Mouse (Mus musculus): Measurements from ENCODE around the gene Cmip. TPM values are rescaled to one million over a fixed set of nuclear protein-coding genes. Genes with fewer than 3 reads are reported as not detected.
"Not testable (repeated sequence)": the region's sequence is repeated elsewhere in the genome, so short reads cannot be mapped to it uniquely, and the experiment has no call there.

The Cmip gene
- polyA plus RNA-seq, 1 experiment from 2014 or later = 31.8 TPM

- Histone ChIP-seq H3K36me3 (peaks cover 21% of the 10 kb centered on the region), H3K4me2 (no peak overlapping the region), H3K27me3 (replicated peaks) (no peaks in the 10 kb centered on the region), H3K27ac (no peak overlapping the region), H3K4me1 (peaks cover 3% of the 10 kb centered on the region; the same call in 1 of the 2 replicates), H3K4me3 (replicated peaks) (no peak overlapping the region), H3K9ac (no peak overlapping the region), H3K9me3 (no peaks in the 10 kb centered on the region)
- ATAC-seq (ENCODE audit: insufficient read depth, low FRiP score, low read depth) = no peak
- 85% methylated on average over 17 of the region's 17 CpGs for WGBS
These were observed 164.1 kb downstream of the Cmip start for GRCm38 (mm10) chr8:117420841-117421534.

DNA sequence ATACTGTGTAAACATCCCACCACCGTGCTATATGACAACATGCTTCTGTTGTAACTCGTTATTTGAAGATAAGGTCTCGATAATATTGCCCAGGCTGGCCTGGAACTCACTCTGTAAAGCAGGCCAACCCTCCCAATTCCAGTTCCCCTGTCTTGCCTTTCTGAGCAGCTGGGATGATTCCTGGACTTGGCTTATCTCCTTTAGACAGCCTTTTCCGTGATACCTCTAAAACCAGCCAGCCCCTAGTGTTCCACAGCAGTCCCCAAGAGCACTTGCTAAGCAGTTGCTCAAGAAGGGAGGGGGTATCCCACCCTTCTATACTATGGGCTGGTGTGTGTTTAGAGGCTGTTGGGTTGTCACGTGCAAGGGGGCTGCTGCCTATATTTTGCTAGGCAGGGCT is 165.0 kb downstream of the Cmip start:
- H3K4me3 ChIP-seq (replicated peaks) = no peak overlapping the region
- 53% methylated on average over 5 of the region's 5 CpGs for WGBS
- H3K4me1 ChIP-seq = peaks cover 3% of the 10 kb centered on the region; the same call in 1 of the 2 replicates
- H3K27me3 ChIP-seq (replicated peaks) = no peaks in the 10 kb centered on the region
- H3K9me3 ChIP-seq = no peaks in the 10 kb centered on the region
- H3K9ac ChIP-seq = no peak overlapping the region
- no peak overlapping the region for H3K4me2 ChIP-seq
- no peak overlapping the region for H3K27ac ChIP-seq
- ATAC-seq (ENCODE audit: insufficient read depth, low FRiP score, low read depth) = no peak
- H3K36me3 ChIP-seq = peaks cover 24% of the 10 kb centered on the region

DNA sequence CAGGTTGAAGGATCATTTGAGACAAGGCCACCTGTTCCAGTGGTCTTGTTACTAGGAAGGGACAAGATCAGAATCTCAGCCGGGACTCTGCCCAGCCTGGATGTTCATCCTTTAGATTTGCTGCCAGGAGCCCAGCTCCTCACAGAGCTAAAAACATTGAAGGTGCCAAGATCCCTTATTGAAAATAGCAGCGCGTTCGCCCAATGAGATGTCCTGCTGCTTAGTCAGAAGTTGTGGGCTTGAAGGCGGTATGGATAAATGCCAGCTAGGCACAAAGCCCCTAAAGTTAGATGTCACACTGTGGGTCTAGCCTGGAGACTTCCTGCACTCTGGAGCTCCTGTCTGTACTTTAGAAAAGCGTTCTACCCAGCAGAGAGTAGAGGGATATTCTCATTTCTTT is 165.5 kb downstream of the Cmip start:
- no peak overlapping the region for H3K27ac ChIP-seq
- peaks cover 3% of the 10 kb centered on the region; the same call in 1 of the 2 replicates for H3K4me1 ChIP-seq
- no peaks in the 10 kb centered on the region for H3K9me3 ChIP-seq
- H3K9ac ChIP-seq = no peak overlapping the region
- H3K27me3 ChIP-seq (replicated peaks) = no peaks in the 10 kb centered on the region
- no peak for ATAC-seq (ENCODE audit: insufficient read depth, low FRiP score, low read depth)
- H3K4me2 ChIP-seq = no peak overlapping the region
- WGBS = 89% methylated on average over 6 of the region's 6 CpGs
- peaks cover 27% of the 10 kb centered on the region for H3K36me3 ChIP-seq
- H3K4me3 ChIP-seq (replicated peaks) = no peak overlapping the region

- Histone ChIP-seq H3K4me1 (peaks cover 3% of the 10 kb centered on the region; the same call in 1 of the 2 replicates), H3K9me3 (no peaks in the 10 kb centered on the region), H3K27me3 (replicated peaks) (no peaks in the 10 kb centered on the region), H3K4me3 (replicated peaks) (no peak overlapping the region), H3K9ac (no peak overlapping the region), H3K4me2 (no peak overlapping the region), H3K27ac (no peak overlapping the region), H3K36me3 (peaks cover 29% of the 10 kb centered on the region)
- WGBS = 70% methylated on average over 4 of the region's 4 CpGs
- ATAC-seq (ENCODE audit: insufficient read depth, low FRiP score, low read depth) = no peak
These were observed 166.2 kb downstream of the Cmip start for GRCm38 (mm10) chr8:117423029-117423428.

DNA sequence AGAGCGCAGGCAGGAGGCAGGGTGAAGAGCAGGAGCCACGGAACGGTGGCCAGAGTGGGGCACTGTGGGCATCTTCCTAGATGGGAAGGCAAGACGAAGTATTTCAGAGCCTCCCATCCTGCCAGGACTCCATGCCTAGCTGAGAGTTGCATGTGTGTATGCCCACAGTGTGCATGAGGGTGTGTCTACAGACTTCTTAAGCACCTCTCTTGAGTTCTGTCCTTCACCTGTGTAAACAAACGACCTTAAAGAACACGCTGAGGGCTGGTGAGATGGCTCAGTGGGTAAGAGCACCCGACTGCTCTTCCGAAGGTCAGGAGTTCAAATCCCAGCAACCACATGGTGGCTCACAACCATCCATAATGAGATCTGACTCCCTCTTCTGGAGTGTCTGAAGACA is 171.0 kb downstream of the Cmip start:
- not testable (repeated sequence) for H3K27me3 ChIP-seq (replicated peaks); H3K27ac ChIP-seq; H3K9ac ChIP-seq; H3K9me3 ChIP-seq; H3K4me2 ChIP-seq; ATAC-seq (ENCODE audit: insufficient read depth, low FRiP score, low read depth); H3K4me3 ChIP-seq (replicated peaks); H3K4me1 ChIP-seq
- 82% methylated on average over 8 of the region's 8 CpGs for WGBS
- H3K36me3 ChIP-seq = peaks cover 45% of the 10 kb centered on the region

DNA sequence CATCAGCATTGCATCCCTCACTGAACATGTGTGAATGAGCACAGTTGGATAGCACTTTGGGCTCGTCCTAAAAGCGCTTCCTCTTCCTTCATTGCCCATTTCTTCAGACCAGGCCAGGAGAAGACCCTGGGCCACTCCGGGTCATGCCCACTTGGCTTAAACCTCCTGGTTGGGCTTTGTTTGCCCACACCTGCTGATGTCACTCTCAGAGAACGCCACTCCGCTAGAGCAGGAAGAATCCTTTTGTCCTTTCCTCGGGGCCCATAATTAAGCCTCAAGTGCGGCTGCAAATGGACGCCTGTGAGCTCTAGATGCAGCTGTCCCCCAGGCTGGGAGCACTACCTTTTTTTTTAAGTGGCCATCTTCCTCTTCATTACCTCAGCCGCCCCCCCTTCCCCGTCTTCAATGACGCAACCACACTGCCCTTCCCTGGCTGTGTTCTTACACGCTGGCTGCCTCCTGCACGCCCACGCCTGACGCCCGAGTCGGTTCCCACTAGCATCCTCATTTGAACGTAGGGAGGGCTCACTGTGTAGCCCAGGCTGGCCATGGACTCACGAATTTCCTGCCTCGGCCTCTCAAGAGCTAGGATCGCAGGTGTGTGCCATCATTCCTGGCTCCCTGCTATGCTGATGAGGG is 171.8 kb downstream of the Cmip start:
- 86% methylated on average over 21 of the region's 21 CpGs for WGBS
- no peak overlapping the region for H3K4me2 ChIP-seq
- no peaks in the 10 kb centered on the region for H3K4me1 ChIP-seq
- no peaks in the 10 kb centered on the region for H3K9me3 ChIP-seq
- no peak overlapping the region for H3K9ac ChIP-seq
- H3K27ac ChIP-seq = no peak overlapping the region
- H3K4me3 ChIP-seq (replicated peaks) = no peak overlapping the region
- peaks cover 40% of the 10 kb centered on the region for H3K36me3 ChIP-seq
- no peaks in the 10 kb centered on the region for H3K27me3 ChIP-seq (replicated peaks)
- no peak for ATAC-seq (ENCODE audit: insufficient read depth, low FRiP score, low read depth)

- Histone ChIP-seq H3K27me3 (replicated peaks) (no peaks in the 10 kb centered on the region), H3K9ac (no peak overlapping the region), H3K4me3 (replicated peaks) (no peak overlapping the region), H3K36me3 (peaks cover 38% of the 10 kb centered on the region), H3K4me2 (no peak overlapping the region), H3K27ac (no peak overlapping the region), H3K9me3 (no peaks in the 10 kb centered on the region), H3K4me1 (no peaks in the 10 kb centered on the region)
- ATAC-seq (ENCODE audit: insufficient read depth, low FRiP score, low read depth) = no peak
- WGBS = 85% methylated on average over 4 of the region's 4 CpGs
These were observed 173.8 kb downstream of the Cmip start for GRCm38 (mm10) chr8:117430624-117431023.

- H3K9ac ChIP-seq = no peak overlapping the region
- no peak overlapping the region for H3K4me3 ChIP-seq (replicated peaks)
- H3K27ac ChIP-seq = no peak overlapping the region
- ATAC-seq (ENCODE audit: insufficient read depth, low FRiP score, low read depth) = no peak
- H3K4me1 ChIP-seq = no peaks in the 10 kb centered on the region
- WGBS = 77% methylated on average over 3 of the region's 3 CpGs
- H3K9me3 ChIP-seq = no peaks in the 10 kb centered on the region
- peaks cover 42% of the 10 kb centered on the region for H3K36me3 ChIP-seq
- H3K27me3 ChIP-seq (replicated peaks) = no peaks in the 10 kb centered on the region
- no peak overlapping the region for H3K4me2 ChIP-seq
These were observed 174.7 kb downstream of the Cmip start for GRCm38 (mm10) chr8:117431554-117431953.

GRCm38 (mm10) chr8:117432111-117432510 is 175.2 kb downstream of the Cmip start:
- ATAC-seq (ENCODE audit: insufficient read depth, low FRiP score, low read depth) = no peak
- H3K27me3 ChIP-seq (replicated peaks) = no peaks in the 10 kb centered on the region
- no peak overlapping the region for H3K27ac ChIP-seq
- WGBS = 80% methylated on average over 8 of the region's 8 CpGs
- no peak overlapping the region for H3K4me3 ChIP-seq (replicated peaks)
- H3K4me1 ChIP-seq = no peaks in the 10 kb centered on the region
- H3K36me3 ChIP-seq = peaks cover 47% of the 10 kb centered on the region
- H3K9me3 ChIP-seq = no peaks in the 10 kb centered on the region
- H3K9ac ChIP-seq = no peak overlapping the region
- H3K4me2 ChIP-seq = no peak overlapping the region

GRCm38 (mm10) chr8:117433968-117434367 is 177.1 kb downstream of the Cmip start:
- no peak overlapping the region for H3K9ac ChIP-seq
- H3K36me3 ChIP-seq = peaks cover 39% of the 10 kb centered on the region
- H3K4me3 ChIP-seq (replicated peaks) = no peak overlapping the region
- H3K9me3 ChIP-seq = no peaks in the 10 kb centered on the region
- H3K4me2 ChIP-seq = no peak overlapping the region
- no peak overlapping the region for H3K27ac ChIP-seq
- no peaks in the 10 kb centered on the region for H3K4me1 ChIP-seq
- 82% methylated on average over 10 of the region's 10 CpGs for WGBS
- H3K27me3 ChIP-seq (replicated peaks) = no peaks in the 10 kb centered on the region
- ATAC-seq (ENCODE audit: insufficient read depth, low FRiP score, low read depth) = no peak

DNA sequence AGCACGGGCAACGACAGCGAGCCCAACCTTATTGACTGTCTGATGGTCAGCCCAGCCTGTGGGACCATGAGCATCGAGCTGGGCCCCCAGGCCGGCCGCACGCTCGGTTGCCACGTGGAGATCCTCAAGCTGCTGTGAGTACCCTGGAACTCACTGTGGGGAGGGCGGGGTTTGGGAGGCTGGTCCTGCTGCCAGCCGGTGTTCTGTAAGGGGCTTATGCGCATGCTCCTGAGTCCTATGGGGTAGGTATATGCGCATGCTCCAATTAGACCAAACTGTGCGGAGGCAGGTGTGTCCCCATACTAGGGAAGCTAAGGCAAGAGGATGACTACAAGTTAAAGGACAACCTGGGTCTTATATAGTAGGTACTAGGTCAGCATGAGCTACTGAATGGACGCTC is 179.9 kb downstream of the Cmip start:
- peaks cover 30% of the 10 kb centered on the region for H3K36me3 ChIP-seq
- no peak overlapping the region for H3K4me3 ChIP-seq (replicated peaks)
- H3K27ac ChIP-seq = no peak overlapping the region
- ATAC-seq (ENCODE audit: insufficient read depth, low FRiP score, low read depth) = no peak
- no peaks in the 10 kb centered on the region for H3K9me3 ChIP-seq
- WGBS = 94% methylated on average over 15 of the region's 15 CpGs
- no peaks in the 10 kb centered on the region for H3K27me3 ChIP-seq (replicated peaks)
- no peak overlapping the region for H3K4me2 ChIP-seq
- 0 out of 2 replicates have a peak, but pooled peaks cover 2% of the 10 kb centered on the region for H3K4me1 ChIP-seq
- H3K9ac ChIP-seq = no peak overlapping the region

DNA sequence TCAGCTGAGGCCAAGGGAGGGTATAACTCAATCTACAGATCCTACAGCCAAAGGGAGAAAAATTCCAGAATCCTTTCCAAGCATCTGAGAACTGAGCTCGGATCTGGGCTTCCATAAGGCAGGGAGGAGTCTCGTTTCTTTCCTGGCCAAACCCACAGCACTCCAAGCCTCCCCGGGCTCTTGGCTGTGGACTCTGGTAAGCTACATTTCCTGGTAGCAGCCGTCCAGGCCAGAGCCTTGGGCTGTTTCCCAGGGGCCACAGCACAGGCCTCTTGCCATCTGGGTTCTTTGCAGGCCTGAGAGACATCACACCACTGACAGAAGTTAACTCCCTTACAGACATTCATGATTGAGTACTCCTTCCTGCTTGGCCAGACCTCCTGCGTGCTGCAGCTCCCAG is 180.8 kb downstream of the Cmip start:
- Histone ChIP-seq H3K9me3 (no peaks in the 10 kb centered on the region), H3K27me3 (replicated peaks) (no peaks in the 10 kb centered on the region), H3K9ac (no peak overlapping the region), H3K4me2 (no peak overlapping the region), H3K4me1 (0 out of 2 replicates have a peak, but pooled peaks cover 2% of the 10 kb centered on the region), H3K27ac (no peak overlapping the region), H3K36me3 (peaks cover 30% of the 10 kb centered on the region), H3K4me3 (replicated peaks) (no peak overlapping the region)
- ATAC-seq (ENCODE audit: insufficient read depth, low FRiP score, low read depth) = no peak
- 56% methylated on average over 5 of the region's 5 CpGs for WGBS

Measured in stomach, embryonic 15.5 days (tissue).